Mouse (Mus musculus) adrenal gland, adult 2 months (tissue): ENCODE measurements at regions not wholly inside any gene's neighbourhood (a gene's known extent, or its start where the extent isn't known, plus 50 kb on each side); places are given as distances from the start of the nearest gene placed in this dataset.

ENCODE experiments used
- DNase-seq: peaks from one replicate; pipeline ENCODE4 v3.0.0; 2021

- no peak for DNase-seq
Observed at GRCm38 (mm10) chr4:153724045-153724444, 233.0 kb upstream of the A430005L14Rik start.

- no peak for DNase-seq
Observed at GRCm38 (mm10) chr4:153727273-153727672, 229.8 kb upstream of the A430005L14Rik start.

- no peak for DNase-seq
Observed at GRCm38 (mm10) chr4:153727896-153728422, 229.1 kb upstream of the A430005L14Rik start.

- no peak for DNase-seq
Observed at GRCm38 (mm10) chr4:153738088-153738487, 218.9 kb upstream of the A430005L14Rik start.

DNA sequence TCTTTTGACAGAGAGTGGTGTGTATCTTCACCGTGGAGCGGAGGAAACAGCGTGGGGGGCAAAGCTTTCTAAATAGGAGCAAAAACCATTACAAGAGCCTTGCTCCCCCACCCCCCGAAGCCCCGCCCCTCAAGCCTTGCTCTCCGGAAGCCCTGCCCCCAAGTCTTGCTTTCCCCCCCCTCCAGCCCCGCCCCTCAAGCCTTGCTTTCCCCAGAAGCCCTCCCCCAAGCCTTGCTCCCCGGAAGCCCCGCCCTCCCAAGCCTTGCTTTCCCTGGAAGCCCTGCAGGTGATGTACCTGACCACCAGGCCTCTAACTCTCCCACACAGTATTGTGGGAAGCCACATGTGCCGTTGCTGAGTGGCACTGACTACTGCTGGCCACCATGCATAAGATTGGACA lies 214.8 kb upstream of the A430005L14Rik start:
- DNase-seq = no peak

DNA sequence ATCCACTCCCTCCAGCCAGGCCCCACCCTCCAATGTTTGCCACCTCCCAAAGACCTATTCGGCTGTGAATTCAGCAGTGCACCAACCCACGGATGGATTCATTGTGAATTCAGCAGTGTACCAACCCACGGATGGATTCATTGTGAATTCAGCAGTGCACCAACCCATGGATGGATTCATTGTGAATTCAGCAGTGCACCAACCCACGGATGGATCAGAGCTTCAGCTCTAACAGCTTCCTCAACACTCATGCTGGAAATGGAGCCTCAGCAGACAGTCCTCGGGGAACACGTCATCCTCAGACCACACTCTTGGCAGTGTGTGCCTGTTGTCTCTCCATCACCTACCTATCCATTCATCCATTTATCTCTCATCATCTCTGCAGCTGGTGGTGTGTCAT lies 204.2 kb upstream of the A430005L14Rik start:
- no peak for DNase-seq

GRCm38 (mm10) chr4:153758323-153758722 lies 198.7 kb upstream of the A430005L14Rik start:
- DNase-seq = no peak

DNA sequence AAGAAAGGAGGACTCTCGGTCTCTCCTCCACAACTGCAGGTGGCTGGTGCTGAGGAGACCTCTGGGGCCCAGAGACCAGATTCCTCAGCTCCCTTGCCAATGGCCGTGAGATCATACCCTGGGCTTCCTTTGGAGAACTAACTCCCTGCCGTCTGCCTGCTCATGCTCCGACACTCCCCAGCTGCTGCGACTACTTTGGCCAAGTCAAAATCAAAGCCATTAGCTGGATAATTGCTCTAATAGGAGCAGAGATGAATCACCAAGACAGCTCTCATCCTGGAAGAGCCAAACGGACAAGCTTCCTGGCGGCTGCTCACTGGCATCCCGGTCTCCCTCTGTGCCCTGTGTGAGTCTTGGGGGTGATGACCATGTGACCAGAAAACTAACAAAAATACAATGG lies 198.3 kb upstream of the A430005L14Rik start:
- DNase-seq = no peak

- no peak for DNase-seq
Observed at GRCm38 (mm10) chr4:153760934-153761333, 196.1 kb upstream of the A430005L14Rik start.

DNA sequence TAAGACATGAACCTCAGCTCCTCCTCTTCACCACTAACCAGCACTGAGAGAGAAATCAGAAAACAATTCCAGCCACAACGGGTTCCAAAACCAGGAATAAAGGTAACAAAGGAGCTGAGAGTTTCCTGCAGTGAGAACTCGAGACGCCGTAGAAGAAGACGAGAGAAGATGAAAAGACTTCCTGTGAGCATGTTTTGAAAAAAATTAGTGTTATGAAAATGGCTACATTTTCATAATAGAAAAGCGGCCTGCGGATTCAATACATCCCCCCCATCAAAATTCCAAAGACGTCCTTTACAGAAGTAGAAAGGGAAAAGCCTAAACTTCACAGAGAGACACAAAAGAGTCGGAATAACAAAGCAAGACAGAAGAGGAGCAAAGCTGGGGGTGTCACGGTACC lies 193.6 kb upstream of the A430005L14Rik start:
- DNase-seq = no peak

- no peak for DNase-seq
Observed at GRCm38 (mm10) chr4:153767713-153768112, 189.3 kb upstream of the A430005L14Rik start.

- no peak for DNase-seq
Observed at GRCm38 (mm10) chr4:153768350-153768749, 188.7 kb upstream of the A430005L14Rik start.

DNA sequence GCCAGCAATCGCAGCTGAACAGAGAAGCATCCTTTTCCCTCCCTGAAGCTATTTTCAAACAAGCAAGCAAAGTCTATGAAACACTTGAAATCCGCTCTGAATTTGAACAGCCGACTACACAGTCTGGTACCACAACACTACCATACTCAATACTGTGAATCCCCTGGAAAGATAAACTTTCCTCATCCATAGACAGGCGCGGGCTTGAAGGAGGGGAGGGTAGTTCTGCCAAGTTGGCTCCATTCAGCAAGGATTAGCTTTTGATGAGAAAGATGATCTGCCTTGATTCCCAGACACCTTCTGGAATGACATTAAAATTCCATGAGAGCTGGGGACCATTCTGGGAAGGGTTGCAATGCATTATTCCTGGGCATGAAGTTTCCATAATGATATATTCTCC lies 186.4 kb upstream of the A430005L14Rik start:
- DNase-seq = no peak

- no peak for DNase-seq
Observed at GRCm38 (mm10) chr4:153780501-153780900, 176.5 kb upstream of the A430005L14Rik start.

- no peak for DNase-seq
Observed at GRCm38 (mm10) chr4:153781271-153781670, 175.8 kb upstream of the A430005L14Rik start.

GRCm38 (mm10) chr4:153781981-153782521 lies 175.0 kb upstream of the A430005L14Rik start:
- no peak for DNase-seq

GRCm38 (mm10) chr4:153784401-153784800 lies 172.6 kb upstream of the A430005L14Rik start:
- DNase-seq = no peak

- DNase-seq = no peak
Observed at GRCm38 (mm10) chr4:153785564-153785963, 171.5 kb upstream of the A430005L14Rik start.

- no peak for DNase-seq
Observed at GRCm38 (mm10) chr4:153792307-153792706, 164.7 kb upstream of the A430005L14Rik start.

GRCm38 (mm10) chr4:153798061-153798460 lies 159.0 kb upstream of the A430005L14Rik start:
- no peak for DNase-seq

- no peak for DNase-seq
Observed at GRCm38 (mm10) chr4:153805727-153806126, 151.3 kb upstream of the A430005L14Rik start.

GRCm38 (mm10) chr4:153806180-153806692 lies 150.8 kb upstream of the A430005L14Rik start:
- no peak for DNase-seq

GRCm38 (mm10) chr4:153806820-153807436 lies 150.1 kb upstream of the A430005L14Rik start:
- no peak for DNase-seq

- DNase-seq = no peak
Observed at GRCm38 (mm10) chr4:153812866-153813265, 144.2 kb upstream of the A430005L14Rik start.
